Mouse (Mus musculus): Measurements from ENCODE around the gene Rnf220.

DNA sequence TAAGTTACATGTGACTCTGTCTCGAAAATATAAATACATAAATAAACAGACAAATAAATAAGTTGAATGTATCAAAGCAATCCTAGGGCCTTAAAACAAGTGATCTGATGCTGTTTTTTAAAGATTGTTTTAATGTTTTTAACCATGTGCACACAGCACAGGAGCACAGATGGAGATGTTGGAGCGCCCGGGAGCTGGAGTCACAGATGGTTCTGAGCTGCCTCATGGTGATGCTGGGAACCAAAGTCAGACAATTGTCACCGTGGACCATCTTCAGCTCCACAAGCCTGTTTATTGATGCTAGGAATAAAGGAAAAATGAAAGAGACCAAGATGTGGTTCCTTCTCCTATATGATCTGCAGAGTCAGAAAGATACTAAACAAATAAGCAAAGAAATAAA lies 21.4 kb upstream of the Rnf220 start:
- TF ChIP-seq CTCF (IDR thresholded peaks at IDR 0.05; ENCODE audit: low read depth, low read length) (no peak), POLR2A (IDR thresholded peaks at IDR 0.05; ENCODE audit: borderline replicate concordance, low read depth, low read length) (no peak)
